Mouse (Mus musculus) adrenal gland, adult 10 weeks (tissue): Measurements from ENCODE around the gene Olfr1350. TPM values are rescaled to one million over a fixed set of nuclear protein-coding genes. Genes with fewer than 3 reads are reported as not detected.

Source experiments
- polyA plus RNA-seq: library from polyadenylated mRNA; stranded (reverse); fragments of 350-450 nt; fragmentation: Illumina TruSeq; extraction: RNeasy Lipid Tissue Mini Kit (QIAGEN cat#74804); gene quantifications from one replicate; pipeline ENCODE4 v1.2.3, GENCODE M21; 2014; ENCODE audit warnings: low read depth, low replicate concordance

Olfr1350 gene
- not detected for polyA plus RNA-seq

DNA sequence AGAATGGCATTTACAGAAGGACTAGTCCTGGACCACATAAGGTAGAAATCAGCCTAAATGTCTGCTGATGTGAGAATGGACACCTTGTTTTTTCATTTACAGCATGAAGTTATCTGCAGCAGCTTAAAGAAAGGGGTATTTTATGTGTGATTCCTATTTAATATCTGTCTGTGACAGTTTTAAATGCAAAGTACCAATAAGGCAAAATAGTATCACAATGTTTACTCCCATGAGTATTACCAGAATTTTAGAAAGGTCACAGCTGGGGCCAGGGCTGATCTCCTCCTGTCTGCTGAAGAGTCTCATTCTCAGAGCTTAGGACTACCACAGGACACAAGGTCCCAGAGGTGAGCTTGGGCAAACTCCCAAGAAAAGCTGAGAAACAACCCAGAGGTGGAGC lies at the start of gene Olfr1350:
Olfr1350 (plus strand) TSS at position 301 of the 400 bp plus-strand sequence.

DNA sequence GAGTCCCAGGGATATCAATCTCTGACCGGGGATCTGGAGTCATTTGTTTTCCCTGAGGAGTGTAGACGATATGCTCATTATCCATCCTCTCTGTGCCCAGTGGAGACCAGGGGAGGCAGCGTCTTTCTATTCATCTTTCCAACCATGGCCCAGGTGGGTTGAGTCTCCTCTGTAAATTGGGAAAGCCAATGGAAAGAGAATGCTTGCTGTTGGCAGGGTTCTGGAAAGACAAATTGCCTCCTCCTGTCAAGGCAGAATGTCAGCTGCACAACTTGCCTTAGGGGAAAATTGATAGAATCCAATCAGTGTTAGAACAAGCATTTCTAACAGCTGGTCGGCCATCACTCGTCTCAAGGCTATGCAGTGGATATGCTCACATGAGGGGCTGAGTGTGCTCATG lies 41.8 kb upstream of the Olfr1350 start, which contains the start of gene Olfr1349:
Olfr1349 (minus strand) TSS at position 101 of the 400 bp plus-strand sequence.

Other genes starting within 250 kb of the Olfr1350 start
- gene Zfp583, start 233.6 kb upstream of the Olfr1350 start, polyA plus RNA-seq, result 10.8 TPM
- 0.17 TPM for gene Gm3854, start 221.1 kb upstream of the Olfr1350 start, polyA plus RNA-seq
- gene Zfp78, start 201.6 kb upstream of the Olfr1350 start, polyA plus RNA-seq, result 5.9 TPM
- gene Zfp28, start 181.5 kb upstream of the Olfr1350 start, polyA plus RNA-seq, result 10.3 TPM
- 0.41 TPM for gene Smim17, start 166.1 kb upstream of the Olfr1350 start, polyA plus RNA-seq
- gene Gm20715, start 154.6 kb upstream of the Olfr1350 start, polyA plus RNA-seq, result not detected
- gene Olfr1344, start 126.2 kb upstream of the Olfr1350 start, polyA plus RNA-seq, result not detected
- gene Olfr1336, start 108.7 kb upstream of the Olfr1350 start, polyA plus RNA-seq, result not detected
- gene Olfr1346, start 97.7 kb upstream of the Olfr1350 start, polyA plus RNA-seq, result not detected
- not detected for gene Olfr5, start 77.9 kb upstream of the Olfr1350 start, polyA plus RNA-seq
- gene Olfr1347, start 65.1 kb upstream of the Olfr1350 start, polyA plus RNA-seq, result not detected
- gene Olfr1348, start 56.1 kb upstream of the Olfr1350 start, polyA plus RNA-seq, result not detected
- gene Olfr1349, start 41.9 kb upstream of the Olfr1350 start, polyA plus RNA-seq, result not detected
- gene Zim1, start 131.6 kb downstream of the Olfr1350 start, polyA plus RNA-seq, result 5.2 TPM
- 60.7 TPM for gene Peg3, start 165.6 kb downstream of the Olfr1350 start, polyA plus RNA-seq
- gene Usp29, start 165.7 kb downstream of the Olfr1350 start, polyA plus RNA-seq, result 1.2 TPM